Mouse (Mus musculus) heart, adult 9 months (tissue): Measurements from ENCODE around the gene Mxi1.
"Not testable (repeated sequence)": the region's sequence is repeated elsewhere in the genome, so short reads cannot be mapped to it uniquely, and the experiment has no call there.

Experiments
- DNase-seq, 2 experiments: peaks; one replicate each; pipeline ENCODE4 v3.0.0; 2022; ENCODE audit warnings: low spot score in 2 of 2

The Mxi1 gene

GRCm38 (mm10) chr19:53395805-53396204 is 85.5 kb downstream of the Mxi1 start:
- DNase-seq = not testable (repeated sequence)

DNA sequence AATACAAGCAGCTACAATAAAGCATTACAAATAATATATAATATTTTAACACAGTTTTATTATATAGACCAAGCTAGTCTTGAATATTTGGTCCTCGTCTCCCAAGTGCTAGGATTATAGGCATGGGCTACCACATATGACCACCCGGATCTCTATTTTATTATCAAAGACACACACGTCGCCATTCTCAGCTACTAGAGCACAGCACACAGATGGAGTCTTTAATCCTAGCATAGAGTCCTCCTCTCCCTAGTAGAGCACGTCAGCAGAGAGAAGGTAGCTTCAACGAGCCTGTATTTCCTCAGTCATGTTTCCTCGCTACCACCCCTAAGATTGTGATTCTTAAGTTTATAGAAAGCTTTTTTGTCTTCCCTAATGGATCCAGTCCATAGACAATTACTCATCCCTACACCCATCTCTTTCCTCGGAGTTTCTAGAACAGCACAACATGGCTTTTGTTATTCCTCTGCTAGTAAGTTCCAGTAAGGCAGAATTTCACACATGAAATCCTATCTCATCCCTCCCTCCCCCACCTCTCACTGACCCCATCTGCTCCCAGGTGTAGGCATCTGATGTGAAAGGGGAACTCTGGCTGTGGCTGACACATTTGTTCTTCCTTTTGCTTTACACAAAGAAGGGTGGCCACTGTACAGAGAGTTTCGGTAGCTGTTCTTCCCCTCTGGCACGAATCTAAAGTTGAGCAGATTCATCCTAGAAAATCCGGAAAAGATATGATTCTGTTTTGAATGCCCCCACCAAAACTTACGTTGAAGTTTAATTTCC is 87.3 kb downstream of the Mxi1 start:
- DNase-seq = no peak

DNA sequence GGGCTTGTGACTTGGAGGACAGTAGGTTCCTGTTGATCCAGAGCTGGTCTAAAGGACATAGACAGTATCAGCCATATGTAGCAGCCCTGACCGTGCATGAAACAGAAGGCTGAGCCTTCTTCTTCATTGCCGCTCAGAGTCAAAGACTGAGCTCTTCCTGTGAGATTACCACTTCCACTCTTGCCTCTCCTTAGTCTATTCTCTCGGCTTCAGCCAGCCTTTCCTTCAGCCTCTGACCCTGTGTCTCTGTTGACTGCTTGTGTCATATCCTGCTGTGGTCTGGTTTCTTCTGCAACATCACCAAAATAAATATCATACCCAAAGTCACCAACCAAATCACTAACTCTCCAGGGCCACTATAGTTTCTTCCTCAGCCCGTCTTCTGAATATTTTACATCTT is 88.9 kb downstream of the Mxi1 start:
- DNase-seq = no peak

DNA sequence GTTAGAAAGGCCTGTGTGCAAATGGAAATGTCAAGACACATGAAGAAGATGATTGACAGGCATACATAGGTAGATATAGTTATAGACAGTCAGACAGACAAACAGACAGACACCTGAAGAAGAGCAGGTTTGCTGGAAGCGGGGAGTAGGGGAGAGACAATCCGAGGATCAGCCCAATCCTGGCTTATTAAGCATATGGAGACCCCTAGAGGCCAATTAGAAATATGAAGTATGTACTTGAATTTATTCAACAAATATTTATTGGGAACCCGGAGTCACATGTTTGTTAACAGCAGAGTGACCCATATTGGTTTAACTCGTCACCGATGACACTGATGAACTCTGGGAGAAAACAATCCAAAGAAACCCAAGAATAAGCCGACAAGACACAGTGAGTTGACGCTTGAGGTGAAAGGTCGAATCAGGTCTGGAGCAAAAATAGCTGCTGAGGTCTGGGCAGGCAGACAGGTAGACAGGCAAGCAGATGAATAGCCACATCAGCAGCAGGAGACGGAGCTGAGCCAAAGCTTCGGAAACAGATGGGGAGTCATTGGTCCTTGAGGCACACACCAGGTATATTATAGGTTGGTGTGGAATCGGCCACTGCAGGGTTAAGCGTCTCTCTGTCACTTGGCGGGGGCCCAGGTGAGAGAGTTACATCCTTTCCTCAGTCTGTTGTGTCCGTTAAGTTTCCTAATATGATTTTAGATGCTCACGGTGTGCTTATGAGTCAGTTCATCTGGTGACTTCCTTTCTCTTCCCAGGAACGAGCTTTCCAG is 90.2 kb downstream of the Mxi1 start:
- no peak for DNase-seq

DNA sequence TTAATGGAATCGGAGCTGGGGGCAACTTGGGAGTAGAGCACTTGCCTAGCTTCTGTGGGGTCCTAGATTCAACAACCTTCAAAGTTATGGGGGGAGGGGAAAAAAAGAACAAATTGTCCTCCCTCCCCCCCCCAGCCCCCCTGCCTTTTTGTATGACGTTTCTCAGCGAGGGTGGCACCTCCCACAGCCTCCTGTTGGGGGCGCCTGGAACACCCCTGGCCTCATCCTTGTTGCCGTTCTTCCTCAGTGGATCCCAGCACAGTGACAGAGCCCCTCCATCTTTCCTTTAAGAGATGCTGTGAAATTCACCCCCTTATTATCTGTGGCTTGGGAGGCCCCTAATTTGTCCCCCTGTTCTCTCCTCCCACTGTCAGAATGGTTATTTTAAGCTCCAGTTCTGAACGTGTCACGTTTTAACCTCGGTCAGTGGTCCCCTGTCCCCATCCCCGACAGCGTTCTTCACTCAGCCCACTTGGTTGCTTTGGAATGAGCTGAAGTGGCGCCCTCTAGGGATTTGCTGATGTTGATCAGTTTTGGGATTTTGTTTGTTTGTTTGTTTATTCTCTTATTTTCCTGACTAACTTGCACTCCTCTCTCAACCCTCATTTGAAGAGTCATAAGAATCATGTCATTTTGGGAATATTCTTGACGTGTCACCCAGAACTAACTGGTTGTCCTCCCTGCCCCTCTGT is 92.6 kb downstream of the Mxi1 start:
- no peak for DNase-seq

DNA sequence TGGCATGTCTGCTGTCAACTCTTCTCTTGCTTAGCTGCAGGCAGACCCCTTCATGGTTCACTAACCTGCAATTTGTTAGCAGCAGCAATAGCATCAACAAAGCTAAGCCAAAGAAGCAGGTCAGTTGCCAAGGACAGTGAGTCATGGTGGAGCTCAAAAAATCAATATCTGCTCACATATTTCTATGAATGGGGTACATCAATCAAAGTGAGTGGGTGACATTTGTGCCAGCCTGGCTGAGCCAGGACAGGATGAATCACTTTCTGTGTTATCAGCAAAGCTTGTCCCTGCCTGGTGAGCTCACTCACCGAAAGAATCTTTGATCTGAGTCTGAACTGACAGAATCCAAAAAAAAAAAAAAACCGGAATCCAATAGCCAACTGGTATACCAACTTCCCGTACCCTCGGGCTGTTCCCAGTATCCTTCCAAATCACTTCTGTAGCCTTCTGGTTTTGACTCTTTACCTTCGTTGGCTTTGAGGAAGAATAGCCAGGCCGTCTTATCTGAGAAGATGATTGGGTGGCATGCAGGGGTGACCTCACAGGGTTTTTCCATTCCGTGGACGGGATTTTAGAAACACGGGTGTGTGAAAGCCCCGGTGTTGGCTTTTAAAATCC is 94.0 kb downstream of the Mxi1 start:
- DNase-seq = no peak

- no peak for DNase-seq
Observed at GRCm38 (mm10) chr19:53404837-53405356, 94.6 kb downstream of the Mxi1 start.

DNA sequence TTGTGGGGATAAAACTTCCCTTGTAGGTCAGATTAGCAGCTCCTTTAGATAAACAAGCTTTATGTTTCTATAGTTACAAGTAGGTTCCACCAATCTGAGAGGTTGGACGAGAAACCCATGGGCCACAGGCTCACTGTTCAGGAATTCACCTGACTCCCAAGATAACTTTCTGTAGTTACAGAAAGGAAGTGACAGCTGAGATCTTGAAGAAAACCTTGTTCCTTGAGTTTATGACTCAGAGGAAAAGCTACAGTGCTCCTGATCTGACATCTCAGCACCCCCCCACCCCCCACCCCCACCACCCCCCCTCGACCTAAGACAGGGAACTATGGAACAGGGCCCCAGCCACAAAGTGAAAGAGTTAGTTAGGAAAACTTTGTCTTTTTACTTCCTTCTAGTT is 95.5 kb downstream of the Mxi1 start:
- no peak for DNase-seq

DNA sequence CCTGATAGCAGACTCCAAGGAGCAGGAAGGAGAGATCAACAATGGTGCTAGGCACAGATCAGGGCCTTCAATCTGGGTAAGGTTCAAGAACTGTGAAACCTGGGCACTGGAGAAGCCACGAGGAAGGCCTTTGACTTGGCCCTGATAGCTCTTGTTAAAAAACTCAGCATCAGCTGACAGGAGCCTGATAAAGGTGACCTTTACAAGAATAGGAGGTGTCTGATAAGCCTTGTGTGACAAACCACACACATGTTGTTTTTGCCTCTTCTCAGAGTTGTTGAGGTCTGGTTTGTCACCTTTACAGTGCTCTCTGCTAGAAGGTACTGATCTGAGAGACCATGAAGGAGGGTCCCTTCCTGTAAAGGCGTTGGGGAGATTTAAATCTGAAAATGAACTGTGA is 97.0 kb downstream of the Mxi1 start:
- DNase-seq = no peak

- DNase-seq = no peak
Observed at GRCm38 (mm10) chr19:53408398-53408797, 98.1 kb downstream of the Mxi1 start.

DNA sequence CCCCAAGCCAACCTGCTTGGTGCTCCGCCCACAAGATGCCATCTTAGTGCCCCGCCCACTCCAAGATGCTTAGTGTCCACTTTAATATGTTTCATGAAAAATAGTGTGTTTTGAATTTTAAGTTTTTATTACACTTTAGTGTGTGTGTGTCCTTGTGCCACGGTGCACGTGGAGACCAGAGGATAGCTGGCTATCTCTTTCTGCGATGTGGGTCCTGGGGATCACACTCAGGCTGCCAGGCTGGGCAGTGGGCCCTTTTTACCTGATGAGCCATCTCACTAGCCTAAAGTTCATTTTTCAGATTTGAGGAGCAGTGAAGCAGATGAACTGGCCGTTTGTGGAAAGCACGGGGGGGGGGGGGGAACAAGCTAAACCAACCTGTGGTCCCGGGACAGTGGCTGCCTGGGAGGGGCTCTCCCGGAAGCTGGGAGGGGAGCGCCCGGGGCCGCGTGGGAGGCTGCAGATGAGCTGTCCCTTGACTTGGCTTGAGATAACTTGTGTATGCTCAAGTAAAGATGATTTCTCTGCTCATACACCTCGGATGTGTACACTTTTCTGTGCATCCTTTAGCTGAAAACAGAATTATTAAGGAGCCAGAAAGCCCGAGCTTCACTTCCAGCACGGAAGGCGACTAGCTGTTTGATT is 99.5 kb downstream of the Mxi1 start:
- DNase-seq = no peak

GRCm38 (mm10) chr19:53412149-53412848 is 102.0 kb downstream of the Mxi1 start:
- no peak for DNase-seq

GRCm38 (mm10) chr19:53413617-53414380 is 103.5 kb downstream of the Mxi1 start:
- DNase-seq = no peak

DNA sequence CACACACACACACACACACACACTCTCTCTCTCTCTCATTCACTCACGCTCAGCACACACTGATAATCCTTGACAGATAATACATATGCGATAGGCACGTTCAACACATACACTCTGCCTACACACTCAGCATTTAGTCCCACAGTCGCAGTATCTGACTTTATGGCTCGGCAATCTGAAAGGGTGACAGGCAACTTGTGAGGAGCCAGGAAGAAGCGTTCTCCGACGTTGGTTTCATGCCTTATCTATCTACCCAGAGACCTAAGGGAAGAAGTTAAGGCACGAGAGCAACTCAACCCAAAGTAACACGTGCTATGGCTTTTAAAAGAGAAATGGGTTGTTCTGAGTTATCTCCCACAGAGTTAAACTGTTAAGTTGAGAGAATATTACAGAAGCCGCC is 104.3 kb downstream of the Mxi1 start:
- no peak for DNase-seq

GRCm38 (mm10) chr19:53415198-53415597 is 104.9 kb downstream of the Mxi1 start:
- no peak for DNase-seq

DNA sequence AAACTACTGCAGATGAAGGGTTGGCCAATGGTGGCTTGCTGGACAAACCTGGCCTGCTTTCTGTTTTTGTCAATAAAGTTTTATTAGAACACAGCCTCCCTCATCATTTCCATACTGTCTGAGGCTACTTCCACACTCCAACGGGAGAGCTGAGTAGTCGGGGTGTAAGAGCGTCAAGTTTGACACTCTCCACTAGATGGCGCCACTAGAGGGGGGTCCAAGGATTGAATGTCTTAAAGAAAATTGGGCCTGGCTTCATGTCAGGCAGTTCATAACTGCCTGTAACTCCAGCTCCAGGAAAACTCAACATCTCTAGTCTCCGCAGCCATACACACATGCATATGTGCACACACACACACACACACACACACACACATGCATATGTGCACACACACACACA is 109.5 kb downstream of the Mxi1 start:
- DNase-seq = peak; percentile 13 to 16

DNA sequence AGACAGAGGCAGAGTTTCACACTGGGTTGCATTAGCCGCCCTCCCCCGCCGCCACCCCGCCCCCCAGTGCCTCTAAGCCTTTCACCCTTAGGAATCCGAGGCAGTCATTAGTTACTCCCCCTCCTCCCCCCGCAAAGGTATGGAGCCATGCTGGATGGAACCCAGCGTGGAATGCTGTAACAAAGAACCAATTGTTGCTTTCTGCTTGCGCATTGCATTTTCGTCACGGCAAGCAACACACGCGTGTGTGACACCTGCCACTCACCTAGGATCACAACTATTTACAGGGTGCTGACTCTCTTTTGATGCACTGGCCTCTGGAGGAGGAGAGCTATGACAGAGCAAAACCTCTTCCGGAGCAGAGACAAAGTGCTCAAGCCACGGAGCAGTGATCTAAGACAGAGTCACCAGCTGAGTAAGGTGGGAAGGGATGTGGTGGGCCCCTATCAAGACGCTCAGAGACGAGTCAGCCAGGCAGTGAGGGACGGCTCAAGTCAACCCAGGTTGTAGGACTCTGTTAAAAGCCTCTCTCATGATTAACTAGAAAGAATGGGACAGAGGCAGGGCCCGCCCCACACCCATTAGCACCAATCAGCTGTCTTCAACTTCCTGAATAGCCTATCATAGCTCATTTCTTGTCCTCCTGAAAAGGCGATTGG is 110.7 kb downstream of the Mxi1 start:
- peak; percentile 82 to 90 for DNase-seq

DNA sequence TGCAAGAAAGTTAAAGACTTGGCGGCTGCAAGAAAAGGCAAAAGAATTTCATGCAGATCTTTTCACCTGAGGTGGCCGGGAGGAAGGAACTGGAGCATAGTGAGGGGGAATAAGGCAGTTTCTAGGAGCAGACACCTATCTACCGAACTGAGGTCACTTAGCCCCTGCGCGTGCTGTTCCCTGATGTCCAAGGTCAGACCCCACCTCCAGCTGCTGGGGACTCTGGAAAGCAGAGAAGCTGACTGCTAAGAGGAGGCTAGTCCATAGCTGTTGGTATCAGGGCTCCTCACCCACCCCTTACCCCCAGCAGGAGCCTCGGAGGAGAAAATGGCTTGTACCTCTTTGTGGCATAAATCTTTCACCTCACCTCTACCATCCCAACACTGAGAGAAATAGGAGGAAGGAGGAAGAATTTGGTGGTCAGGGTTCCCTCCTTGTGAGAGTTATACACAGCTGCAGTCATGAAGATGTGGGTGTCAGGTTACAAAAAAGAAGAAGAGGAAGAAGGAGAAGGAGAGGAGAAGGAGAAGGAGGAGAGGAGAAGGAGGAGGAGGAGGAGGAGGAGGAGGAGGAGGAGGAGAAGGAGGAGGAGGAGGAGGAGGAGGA is 111.4 kb downstream of the Mxi1 start:
- no peak for DNase-seq
